Mouse (Mus musculus): ENCODE data around the gene Olfr698. TPM values are rescaled to one million over a fixed set of nuclear protein-coding genes. Genes with fewer than 3 reads are reported as not detected.
"Not testable (repeated sequence)": the region's sequence is repeated elsewhere in the genome, so short reads cannot be mapped to it uniquely, and the experiment has no call there.

Gene Olfr698
- total RNA-seq (2015) (not detected in 2 replicates), total RNA-seq (2017) (not detected in 2 replicates)

DNA sequence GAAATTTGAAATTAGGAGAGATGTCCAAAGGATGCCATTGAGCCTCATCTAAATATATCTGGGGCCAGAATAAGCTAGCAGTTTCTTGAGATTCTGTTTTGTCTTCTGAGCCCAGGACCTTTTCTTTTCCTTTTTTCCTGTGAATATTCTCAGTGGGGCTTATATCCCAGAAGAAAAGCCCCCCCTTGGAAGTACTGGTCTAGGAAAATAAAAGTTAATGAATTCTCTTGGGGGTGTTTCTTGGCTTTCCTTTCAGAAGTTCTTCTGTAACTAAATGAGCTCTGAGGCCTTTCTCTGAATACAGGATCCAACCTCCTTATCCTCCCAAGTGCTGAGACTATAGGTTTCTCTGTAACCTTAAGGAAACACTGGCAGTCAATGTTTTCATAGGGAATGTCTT is at the start of gene Olfr698:
Gene Olfr698 (minus strand): TSS at position 101 of the 400 bp plus-strand sequence.
- no peak for ATAC-seq (replicated peaks; ENCODE audit: poor library complexity)

DNA sequence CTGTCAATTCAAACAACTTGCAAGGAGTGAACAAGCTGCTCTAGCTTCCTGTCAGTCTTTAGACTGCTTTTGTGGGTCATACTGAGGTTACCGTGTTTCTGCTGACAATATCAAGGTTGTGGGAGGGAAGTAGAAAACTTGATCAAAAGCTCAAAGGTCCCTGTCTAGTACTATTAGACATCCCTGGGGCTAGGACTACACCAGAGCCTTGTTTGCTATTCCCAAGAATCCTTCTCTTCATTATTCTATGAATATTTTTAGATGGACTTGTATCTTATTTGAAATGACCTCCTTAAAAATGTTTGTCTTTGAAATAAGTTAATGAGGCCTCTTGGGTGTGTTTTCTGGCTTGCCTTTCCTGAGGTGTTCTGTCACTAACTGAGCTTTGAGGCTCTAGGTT is 37.9 kb upstream of the Olfr698 start, which contains the start of gene Olfr699:
Gene Olfr699 (minus strand): TSS at position 101 of the 400 bp plus-strand sequence.
- no peak for ATAC-seq (replicated peaks; ENCODE audit: poor library complexity)

DNA sequence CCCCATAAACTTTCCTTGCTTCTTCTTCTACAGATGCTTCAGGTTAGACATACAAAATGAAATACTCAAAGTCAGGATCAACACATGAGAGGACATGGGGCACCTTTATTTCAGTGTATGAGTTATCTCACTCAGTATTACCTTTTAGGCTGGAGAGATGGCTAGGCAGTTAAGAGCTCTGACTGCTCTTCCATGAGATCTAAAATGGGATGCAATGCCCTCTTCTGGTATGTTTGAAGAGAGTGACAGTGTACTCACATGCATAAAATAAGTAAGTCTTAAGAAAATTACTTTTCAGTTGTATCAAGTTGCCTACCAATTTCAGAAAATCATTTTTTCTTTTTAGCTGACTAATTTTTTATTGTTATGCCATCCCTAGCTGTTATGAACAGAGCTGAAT is 33.1 kb upstream of the Olfr698 start:
- ATAC-seq (replicated peaks; ENCODE audit: poor library complexity) = peak; percentile 50; the same call in 1 of the 2 replicates

DNA sequence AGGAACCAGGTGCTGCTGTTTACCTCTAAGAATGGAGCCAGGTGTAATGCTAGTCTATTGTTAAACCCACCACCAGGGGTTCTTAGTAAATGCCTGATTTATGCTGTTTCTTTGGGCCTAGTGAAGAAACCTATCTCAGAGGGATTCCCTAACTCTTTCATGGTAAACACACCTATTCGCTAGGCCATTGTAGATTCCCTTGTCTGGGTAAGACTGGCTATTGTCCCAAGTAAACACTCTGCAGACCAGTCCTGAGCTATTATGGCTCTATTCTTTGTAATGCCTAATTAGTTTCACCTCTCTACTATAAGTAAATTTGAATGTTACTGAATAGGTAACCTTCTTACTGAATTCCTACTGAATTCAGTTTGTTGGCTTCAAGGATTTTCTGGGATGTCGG is 5.8 kb upstream of the Olfr698 start:
- ATAC-seq (replicated peaks; ENCODE audit: poor library complexity) = not testable (repeated sequence)

DNA sequence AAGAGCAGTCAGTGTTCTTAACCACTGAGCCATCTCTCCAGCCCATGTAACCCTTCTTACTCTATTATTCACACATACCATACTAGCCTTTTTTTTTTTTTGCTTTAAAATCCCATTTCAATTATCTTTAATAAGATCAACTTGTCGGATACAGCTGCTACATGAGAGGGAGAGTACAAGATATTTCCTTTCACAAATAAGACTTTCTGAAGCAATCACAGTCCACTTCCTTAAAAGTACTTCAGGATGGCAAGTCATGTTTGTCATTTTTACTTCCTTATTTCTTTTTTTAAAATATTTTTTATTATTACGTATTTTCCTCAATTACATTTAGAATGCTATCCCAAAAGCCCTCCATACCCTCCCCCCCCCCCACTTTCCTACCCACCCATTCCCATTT is 3.6 kb upstream of the Olfr698 start:
- ATAC-seq (replicated peaks; ENCODE audit: poor library complexity) = peak; percentile 94

DNA sequence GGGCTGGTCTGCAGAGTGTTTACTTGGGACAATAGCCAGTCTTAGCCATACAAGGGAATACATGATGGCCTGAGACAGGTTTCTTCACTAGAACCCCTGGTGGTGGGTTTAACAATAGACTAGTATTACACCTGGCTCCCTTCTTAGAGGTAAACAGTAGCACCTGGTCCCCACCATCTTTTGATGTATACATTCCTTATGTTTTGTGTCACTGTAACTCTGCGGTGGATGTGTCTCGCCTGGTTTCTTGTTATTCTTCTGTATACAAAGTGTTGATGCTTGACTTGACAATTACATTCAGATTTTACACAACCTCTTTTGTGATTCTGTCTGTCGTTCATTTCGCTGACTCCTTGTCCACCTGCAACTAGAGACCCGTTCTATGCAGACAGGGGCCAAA is 9.4 kb downstream of the Olfr698 start:
- ATAC-seq (replicated peaks; ENCODE audit: poor library complexity) = no peak

DNA sequence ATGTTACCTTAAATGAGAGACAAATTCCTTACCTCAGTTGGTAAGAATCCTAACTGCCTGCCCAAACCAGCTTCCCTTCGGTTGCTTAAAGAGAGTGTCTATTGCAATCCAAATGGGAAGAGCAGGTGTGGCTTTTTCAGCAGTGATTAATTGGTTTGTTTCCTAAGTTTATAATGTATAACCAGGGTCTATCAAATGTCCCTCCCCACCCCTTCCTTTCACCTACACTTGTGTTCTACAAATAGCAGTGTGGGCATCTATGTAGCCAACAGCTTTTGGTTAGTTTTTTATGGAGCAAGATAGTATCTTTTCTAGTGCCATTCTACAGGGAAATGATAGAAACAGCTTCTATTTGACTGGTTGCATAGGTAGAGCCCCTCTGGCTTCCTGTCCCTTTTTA is 12.9 kb downstream of the Olfr698 start, which contains the start of gene Olfr697:
Gene Olfr697 (minus strand): TSS at position 101 of the 400 bp plus-strand sequence.
- no peak for ATAC-seq (replicated peaks; ENCODE audit: poor library complexity)

DNA sequence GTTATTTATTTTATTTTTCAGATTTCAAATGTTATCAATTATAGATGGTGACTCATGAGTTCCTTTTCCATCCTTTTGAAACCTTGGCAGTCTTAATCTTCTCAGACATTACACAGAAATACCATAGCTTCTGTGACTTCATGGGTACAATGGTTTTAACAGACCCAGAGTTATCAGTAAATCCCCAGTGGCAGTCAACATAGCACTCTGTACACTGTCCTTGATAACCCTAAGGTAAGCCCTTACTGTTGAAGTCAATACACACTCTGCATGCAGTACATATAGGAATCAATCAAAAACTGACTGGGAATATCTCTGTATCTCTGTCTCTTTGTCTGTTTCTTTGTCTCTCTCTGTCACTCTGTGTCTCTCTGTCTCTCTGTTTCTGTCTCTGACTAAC is 18.2 kb downstream of the Olfr698 start:
- no peak for ATAC-seq (replicated peaks; ENCODE audit: poor library complexity)

DNA sequence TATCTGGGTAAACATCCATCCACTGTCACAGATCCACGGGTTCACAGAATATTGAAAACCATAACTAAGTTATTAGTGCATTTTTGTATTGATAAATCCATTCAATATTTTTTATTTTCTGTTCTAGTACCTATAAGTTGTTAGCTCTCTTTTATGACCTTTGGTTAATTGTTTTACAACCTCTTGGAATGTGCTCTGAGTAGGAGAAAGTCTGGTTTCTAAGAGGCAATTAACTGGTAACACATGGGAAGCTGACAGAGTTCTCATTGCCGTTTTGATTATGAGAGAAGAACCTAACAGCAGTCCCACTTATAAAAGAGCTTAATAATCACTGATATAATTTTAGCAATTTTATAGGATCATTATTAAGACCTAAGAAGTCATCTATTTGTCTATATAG is 21.5 kb downstream of the Olfr698 start:
- ATAC-seq (replicated peaks; ENCODE audit: poor library complexity) = no peak

DNA sequence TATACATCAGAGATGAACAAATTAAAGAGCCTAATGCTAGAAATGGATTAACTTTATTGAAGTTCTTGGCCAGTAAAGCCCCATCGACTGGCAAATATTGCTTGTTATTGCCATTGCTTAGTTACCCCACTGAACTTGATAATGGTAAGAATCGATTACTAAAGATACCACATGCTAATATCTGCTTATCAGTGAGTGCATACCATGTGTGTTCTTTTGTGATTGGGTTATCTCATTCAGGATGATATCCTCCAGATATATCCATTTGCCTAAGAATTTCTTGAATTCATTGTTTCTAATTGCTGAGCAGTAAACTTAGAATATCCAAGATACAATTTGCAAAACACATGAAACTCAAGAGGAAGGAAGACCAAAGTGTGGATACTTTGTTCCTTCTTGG is 29.5 kb downstream of the Olfr698 start:
- ATAC-seq (replicated peaks; ENCODE audit: poor library complexity) = not testable (repeated sequence)

DNA sequence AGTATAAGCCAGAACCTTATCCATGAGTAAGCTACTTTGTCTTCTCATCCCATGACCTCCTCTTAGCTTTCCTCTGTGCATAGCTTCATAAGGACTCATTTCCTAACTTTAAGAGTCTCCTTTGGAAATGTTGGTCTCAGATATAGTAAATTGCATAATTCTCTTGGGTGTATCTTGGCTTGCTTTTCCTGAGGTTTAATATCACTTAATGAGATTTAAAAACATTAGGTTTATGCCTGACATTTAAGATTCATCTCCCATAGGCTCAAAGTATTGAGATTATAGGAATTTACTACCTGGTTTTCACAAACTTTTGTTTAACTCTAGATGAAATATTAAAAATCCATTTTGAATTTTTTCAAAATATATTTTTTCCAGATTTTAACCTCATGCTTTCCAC is 38.9 kb downstream of the Olfr698 start, which contains the start of gene Olfr695:
Gene Olfr695 (minus strand): TSS at position 101 of the 400 bp plus-strand sequence.
- no peak for ATAC-seq (replicated peaks; ENCODE audit: poor library complexity)

DNA sequence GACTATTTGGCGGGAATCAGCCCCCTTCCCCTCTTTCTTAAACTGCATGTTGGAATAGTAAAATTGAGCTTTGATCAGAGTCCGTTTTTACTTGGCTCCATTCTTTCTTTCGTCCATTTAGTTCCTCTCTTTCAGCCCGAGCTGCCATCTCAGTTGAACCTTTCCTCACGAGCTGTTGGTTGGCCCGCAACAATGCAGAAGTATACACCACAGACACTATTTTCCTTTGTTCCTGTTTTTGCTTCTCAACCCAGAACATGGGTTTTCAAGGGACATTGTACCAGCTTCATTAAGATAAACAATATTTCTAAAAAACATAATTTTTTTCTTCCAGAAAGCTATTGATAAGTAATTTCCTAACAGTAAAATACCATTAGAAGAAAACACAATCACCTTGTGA is 43.7 kb downstream of the Olfr698 start:
- peak; percentile 100 for ATAC-seq (replicated peaks; ENCODE audit: poor library complexity)

DNA sequence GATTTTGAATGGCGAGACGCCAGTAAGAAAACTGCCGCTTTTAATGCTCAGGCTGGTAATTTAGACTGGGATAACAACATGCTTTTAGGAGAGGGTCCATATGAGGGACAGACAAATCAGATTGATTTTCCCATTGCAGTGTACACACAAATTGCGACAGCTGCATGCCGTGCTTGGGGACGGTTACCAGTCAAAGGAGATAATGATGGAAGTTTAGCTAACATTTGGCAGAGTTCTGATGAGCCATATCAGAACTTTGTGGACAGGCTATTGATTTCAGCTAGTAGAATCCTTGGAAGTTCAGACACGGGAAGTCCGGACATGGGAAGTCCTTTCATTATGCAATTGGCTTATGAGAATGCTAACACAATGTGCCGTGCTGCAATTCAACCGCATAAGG is 47.5 kb downstream of the Olfr698 start:
- ATAC-seq (replicated peaks; ENCODE audit: poor library complexity) = not testable (repeated sequence)

Other genes with a start within 250 kb of the Olfr698 start
- not detected in 2 replicates for gene Olfr693, start 74.8 kb downstream of the Olfr698 start, total RNA-seq (2015)
- gene Olfr693, start 74.8 kb downstream of the Olfr698 start, total RNA-seq (2017) = not detected in 2 replicates
- gene Olfr694, start 63.6 kb downstream of the Olfr698 start, total RNA-seq (2015) = not detected in 2 replicates
- gene Olfr694, start 63.6 kb downstream of the Olfr698 start, total RNA-seq (2017) = not detected in 2 replicates
- gene Olfr695, start 39.0 kb downstream of the Olfr698 start, total RNA-seq (2015) = 0.05 TPM in 1 of 2 replicates, not detected in the other
- not detected in 2 replicates for gene Olfr695, start 39.0 kb downstream of the Olfr698 start, total RNA-seq (2017)
- gene Olfr697, start 13.0 kb downstream of the Olfr698 start, total RNA-seq (2015) = not detected in 2 replicates
- gene Olfr697, start 13.0 kb downstream of the Olfr698 start, total RNA-seq (2017) = not detected in 2 replicates
- gene Olfr699, start 37.8 kb upstream of the Olfr698 start, total RNA-seq (2015) = not detected in 2 replicates
- gene Olfr699, start 37.8 kb upstream of the Olfr698 start, total RNA-seq (2017) = not detected in 2 replicates
- gene Olfr700, start 53.4 kb upstream of the Olfr698 start, total RNA-seq (2015) = not detected in 2 replicates
- gene Olfr700, start 53.4 kb upstream of the Olfr698 start, total RNA-seq (2017) = not detected in 2 replicates
- not detected in 2 replicates for gene Olfr701, start 58.7 kb upstream of the Olfr698 start, total RNA-seq (2015)
- gene Olfr701, start 58.7 kb upstream of the Olfr698 start, total RNA-seq (2017) = not detected in 2 replicates
- not detected in 2 replicates for gene Olfr702, start 78.5 kb upstream of the Olfr698 start, total RNA-seq (2015)
- not detected in 2 replicates for gene Olfr702, start 78.5 kb upstream of the Olfr698 start, total RNA-seq (2017)
- not detected in 2 replicates for gene Olfr703, start 88.0 kb upstream of the Olfr698 start, total RNA-seq (2015)
- not detected in 2 replicates for gene Olfr703, start 88.0 kb upstream of the Olfr698 start, total RNA-seq (2017)
- gene Olfr704, start 107.8 kb upstream of the Olfr698 start, total RNA-seq (2015) = not detected in 2 replicates
- gene Olfr704, start 107.8 kb upstream of the Olfr698 start, total RNA-seq (2017) = not detected in 2 replicates
- not detected in 2 replicates for gene Olfr705, start 121.5 kb upstream of the Olfr698 start, total RNA-seq (2015)
- gene Olfr705, start 121.5 kb upstream of the Olfr698 start, total RNA-seq (2017) = not detected in 2 replicates
- not detected in 2 replicates for gene Olfr706, start 132.8 kb upstream of the Olfr698 start, total RNA-seq (2015)
- gene Olfr706, start 132.8 kb upstream of the Olfr698 start, total RNA-seq (2017) = not detected in 2 replicates
- gene Olfr707, start 145.8 kb upstream of the Olfr698 start, total RNA-seq (2015) = not detected in 2 replicates
- not detected in 2 replicates for gene Olfr707, start 145.8 kb upstream of the Olfr698 start, total RNA-seq (2017)
- gene Olfr1532-ps1, start 152.6 kb upstream of the Olfr698 start, total RNA-seq (2015) = not detected in 2 replicates
- not detected in 2 replicates for gene Olfr1532-ps1, start 152.6 kb upstream of the Olfr698 start, total RNA-seq (2017)
- gene Olfr709-ps1, start 176.8 kb upstream of the Olfr698 start, total RNA-seq (2015) = 0.02 TPM in 1 of 2 replicates, not detected in the other
- gene Olfr709-ps1, start 176.8 kb upstream of the Olfr698 start, total RNA-seq (2017) = not detected in 2 replicates
- gene Olfr710, start 192.9 kb upstream of the Olfr698 start, total RNA-seq (2015) = not detected in 2 replicates
- not detected in 2 replicates for gene Olfr710, start 192.9 kb upstream of the Olfr698 start, total RNA-seq (2017)
- gene Olfr6, start 208.5 kb upstream of the Olfr698 start, total RNA-seq (2015) = not detected in 2 replicates
- gene Olfr6, start 208.5 kb upstream of the Olfr698 start, total RNA-seq (2017) = not detected in 2 replicates
- gene Olfr711, start 220.1 kb upstream of the Olfr698 start, total RNA-seq (2015) = not detected in 2 replicates
- gene Olfr711, start 220.1 kb upstream of the Olfr698 start, total RNA-seq (2017) = not detected in 2 replicates

Measured in megakaryocyte progenitor cell, adult 5-6 weeks (primary cell).